Mouse (Mus musculus): Measurements from ENCODE around the gene Cyp3a13.
"Not testable (repeated sequence)": the region's sequence is repeated elsewhere in the genome, so short reads cannot be mapped to it uniquely, and the experiment has no call there.

The Cyp3a13 gene

DNA sequence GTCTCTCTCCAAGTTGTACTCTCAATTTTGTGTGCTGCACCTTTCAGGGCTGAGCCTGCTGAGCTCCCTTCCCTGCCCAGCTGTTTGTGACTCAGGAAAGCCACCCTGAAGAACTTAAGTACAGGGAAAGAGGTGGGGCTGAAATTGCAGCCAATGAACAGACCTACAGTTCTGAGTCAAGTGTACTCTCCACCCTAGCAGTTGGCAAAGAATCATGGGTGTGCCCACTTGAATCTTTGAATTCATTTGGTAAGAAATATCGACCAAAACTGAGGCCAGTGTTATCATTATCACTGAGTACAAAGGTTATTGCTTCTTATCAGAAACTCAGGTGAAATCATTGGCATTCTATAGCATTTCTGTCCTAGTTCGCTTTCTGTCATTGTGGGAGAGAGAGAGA lies at the start of gene Cyp3a13:
Cyp3a13 (minus strand) TSS at position 88 of the 400 bp plus-strand sequence.
- DNase-seq (ENCODE audit: low spot score) = no peak

DNA sequence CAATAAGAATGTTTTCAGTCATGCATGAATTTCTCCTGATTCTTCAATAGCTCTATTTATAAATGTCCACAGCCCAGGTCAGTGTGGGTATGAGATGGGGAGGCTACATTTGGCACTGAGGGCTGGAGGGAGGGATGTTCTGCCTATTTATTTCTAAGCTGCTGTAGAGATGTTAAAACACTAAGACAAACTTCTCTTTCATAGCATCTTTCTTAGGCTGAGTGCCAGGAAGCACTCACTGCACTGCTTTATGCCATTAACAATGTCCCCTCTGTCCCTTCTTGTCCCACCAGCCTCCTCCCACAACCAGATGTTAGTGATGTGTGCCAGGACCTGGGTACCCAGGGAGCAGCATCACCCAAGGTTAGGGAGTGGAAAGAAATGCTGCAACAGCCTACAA lies 45.1 kb upstream of the Cyp3a13 start:
- no peak for DNase-seq (ENCODE audit: low spot score)

DNA sequence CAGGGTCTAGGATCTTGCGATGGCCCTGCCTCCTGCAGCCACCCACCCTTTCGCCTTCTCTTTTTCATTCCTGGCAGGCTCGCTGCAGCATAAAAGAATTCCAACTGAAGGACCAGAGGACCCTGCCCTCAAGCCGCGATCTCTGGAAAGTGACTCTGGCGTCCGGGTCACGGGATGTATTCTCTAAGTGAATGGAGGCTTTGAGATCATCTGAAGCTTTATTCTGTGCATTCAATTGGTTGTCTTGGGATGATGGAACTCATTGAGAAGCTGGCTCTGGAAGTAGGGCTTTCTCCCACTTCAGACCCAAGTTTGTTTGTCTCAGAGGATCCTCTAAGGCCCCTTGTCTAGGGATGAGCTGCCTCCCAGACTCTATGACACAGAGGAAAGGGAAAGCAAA lies 41.5 kb upstream of the Cyp3a13 start, which contains the start of gene Gjc3:
Gjc3 (minus strand) TSS at position 154 of the 400 bp plus-strand sequence.
- no peak for DNase-seq (ENCODE audit: low spot score)

GRCm38 (mm10) chr5:137956404-137956803 lies 35.0 kb upstream of the Cyp3a13 start:
- DNase-seq (ENCODE audit: low spot score) = no peak

DNA sequence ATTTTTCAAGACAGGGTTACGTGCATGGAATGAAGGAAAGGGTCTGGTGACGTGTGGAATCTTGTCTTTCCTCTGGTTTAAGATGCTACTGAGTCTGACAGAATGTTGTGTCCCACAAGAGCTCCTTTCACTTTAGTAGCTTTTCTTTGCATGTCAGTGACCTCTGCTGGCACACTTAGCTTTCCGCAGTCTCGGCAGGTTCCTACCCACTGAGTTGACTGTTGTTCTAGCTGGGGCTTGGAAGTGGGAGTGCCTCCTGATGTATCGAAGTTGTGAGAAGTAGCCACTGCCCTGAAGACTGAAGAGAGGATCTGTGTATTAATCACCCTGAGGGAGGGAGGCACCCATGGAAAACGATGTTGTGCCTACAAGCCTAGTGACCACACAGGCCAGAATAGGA lies 29.8 kb upstream of the Cyp3a13 start:
- peak; percentile 13 for DNase-seq (ENCODE audit: low spot score)

- DNase-seq (ENCODE audit: low spot score) = no peak
Observed at GRCm38 (mm10) chr5:137947303-137947702, 25.9 kb upstream of the Cyp3a13 start.

GRCm38 (mm10) chr5:137943133-137943532 lies 21.7 kb upstream of the Cyp3a13 start:
- DNase-seq (ENCODE audit: low spot score) = no peak

DNA sequence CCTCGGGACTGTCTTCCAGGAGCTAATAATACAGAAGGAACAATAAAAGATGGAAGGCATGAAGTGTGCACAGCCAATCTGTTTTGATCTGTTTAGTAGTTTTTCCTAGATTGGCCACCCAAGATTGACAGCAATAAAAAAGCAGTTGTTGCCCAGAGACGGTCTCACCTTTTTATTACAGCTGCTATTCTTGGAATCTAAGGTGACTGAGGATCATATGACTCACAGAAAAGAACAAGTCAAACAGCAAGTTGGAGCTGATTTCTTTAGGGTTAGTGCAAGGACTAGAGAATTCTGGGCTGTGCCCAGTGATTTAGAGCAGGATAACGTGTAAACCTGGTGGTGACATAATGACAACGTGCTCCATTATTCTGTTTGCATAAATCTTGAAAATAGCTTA lies 19.5 kb upstream of the Cyp3a13 start:
- no peak for DNase-seq (ENCODE audit: low spot score)

GRCm38 (mm10) chr5:137937238-137937637 lies 15.8 kb upstream of the Cyp3a13 start:
- DNase-seq (ENCODE audit: low spot score) = no peak

DNA sequence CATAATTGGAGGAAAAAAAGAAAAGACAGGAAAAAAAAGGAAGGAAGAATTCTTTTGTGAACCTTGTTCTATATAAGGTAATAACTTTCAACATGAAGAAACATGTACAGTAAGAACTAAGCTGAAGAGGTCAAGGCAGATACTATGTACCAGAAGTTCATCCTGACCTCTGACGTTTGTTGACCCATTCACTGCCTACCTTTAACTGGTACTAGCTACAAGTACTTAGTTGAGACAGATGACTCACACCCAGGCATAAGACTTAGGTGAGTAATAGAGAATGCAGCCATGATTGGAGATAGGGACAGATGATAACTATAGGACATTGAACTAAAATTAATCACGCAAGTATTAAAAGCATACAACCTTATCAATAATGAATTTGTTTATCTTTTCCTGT lies 15.1 kb upstream of the Cyp3a13 start:
- DNase-seq (ENCODE audit: low spot score) = no peak

DNA sequence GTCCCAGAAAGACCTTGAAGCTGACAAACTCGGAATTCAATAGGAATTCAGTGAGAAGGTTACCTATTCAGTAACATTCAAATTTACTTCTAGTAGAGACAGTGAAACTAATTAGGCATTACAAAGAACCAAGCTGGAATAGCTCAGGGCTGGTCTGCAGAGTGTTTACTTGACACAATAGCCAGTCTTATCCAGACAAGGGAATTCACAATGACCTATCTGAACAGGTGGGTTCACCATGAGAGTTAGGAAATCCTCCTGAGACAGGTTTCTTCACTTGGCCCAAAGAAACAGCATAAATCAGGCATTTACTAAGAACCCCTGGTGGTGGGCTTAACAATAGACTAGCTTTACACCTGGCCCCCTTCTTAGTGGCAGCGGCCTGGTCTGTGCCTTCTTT lies 12.5 kb upstream of the Cyp3a13 start:
- not testable (repeated sequence) for DNase-seq (ENCODE audit: low spot score)

DNA sequence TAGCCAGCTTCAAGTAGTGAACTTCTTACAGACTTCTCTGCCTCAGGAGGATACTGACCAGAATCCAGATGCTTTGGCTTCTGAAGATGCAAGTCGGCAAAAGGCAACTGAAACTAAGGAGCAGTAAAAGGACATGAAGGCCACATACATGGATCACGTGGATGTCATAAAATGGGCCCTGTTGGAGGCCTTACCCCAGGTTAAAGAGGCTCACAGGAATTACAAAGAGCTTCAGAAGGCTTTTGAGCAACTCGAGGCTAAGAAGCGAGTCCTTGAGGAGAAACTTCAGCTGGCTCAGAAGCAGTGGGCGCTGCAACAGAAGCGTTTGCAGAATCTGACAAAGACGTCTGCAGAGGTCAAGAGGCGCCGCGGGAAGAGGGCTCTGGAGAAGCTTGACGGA lies 7.0 kb upstream of the Cyp3a13 start:
- no peak for DNase-seq (ENCODE audit: low spot score)

GRCm38 (mm10) chr5:137922171-137922570 lies 752 bp upstream of the Cyp3a13 start:
- no peak for DNase-seq (ENCODE audit: low spot score)

- no peak for DNase-seq (ENCODE audit: low spot score)
Observed at GRCm38 (mm10) chr5:137915550-137915949, 5.9 kb downstream of the Cyp3a13 start.

GRCm38 (mm10) chr5:137914508-137914907 lies 6.9 kb downstream of the Cyp3a13 start:
- no peak for DNase-seq (ENCODE audit: low spot score)

- no peak for DNase-seq (ENCODE audit: low spot score)
Observed at GRCm38 (mm10) chr5:137909564-137910262, 11.7 kb downstream of the Cyp3a13 start.

DNA sequence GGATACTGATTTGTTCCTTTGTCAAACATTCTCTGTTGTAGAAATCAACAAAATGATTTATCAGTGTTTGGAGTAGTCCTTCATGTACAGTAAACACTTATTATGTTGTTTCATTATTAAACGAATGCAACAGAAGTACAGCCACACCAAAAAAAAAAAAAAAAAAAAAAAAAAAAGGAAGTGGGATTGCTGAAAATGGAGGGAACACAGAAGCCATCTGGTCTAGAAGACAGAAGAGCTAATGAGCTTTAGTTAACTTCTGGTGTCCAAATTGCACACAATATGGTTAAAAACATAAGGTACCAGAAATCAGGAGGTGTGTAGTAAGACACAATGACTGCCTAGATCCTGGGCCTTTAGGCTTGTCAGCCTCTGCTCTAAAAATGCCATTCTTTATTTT lies 23.6 kb downstream of the Cyp3a13 start:
- no peak for DNase-seq (ENCODE audit: low spot score)

- DNase-seq (ENCODE audit: low spot score) = no peak
Observed at GRCm38 (mm10) chr5:137892954-137893353, 28.5 kb downstream of the Cyp3a13 start.

DNA sequence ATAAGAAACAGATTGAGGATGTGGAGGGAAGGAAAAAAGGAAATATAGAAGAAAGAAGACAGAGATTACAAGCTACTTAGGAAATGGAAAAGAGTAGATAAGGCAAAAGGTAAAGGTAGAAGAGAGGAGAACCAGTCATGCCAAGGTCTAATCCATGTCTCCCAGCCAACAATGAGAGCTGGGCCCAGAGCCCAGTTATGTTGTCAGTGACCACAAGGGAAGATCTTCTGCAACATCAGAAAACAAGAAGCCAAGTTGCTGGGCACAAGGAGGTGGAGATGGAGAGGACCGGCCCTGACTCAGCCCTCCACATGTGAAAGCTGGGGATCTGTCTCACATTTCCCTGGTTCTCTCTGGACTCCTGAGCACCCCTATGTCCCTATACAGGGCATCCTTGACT lies 33.8 kb downstream of the Cyp3a13 start:
- no peak for DNase-seq (ENCODE audit: low spot score)

DNA sequence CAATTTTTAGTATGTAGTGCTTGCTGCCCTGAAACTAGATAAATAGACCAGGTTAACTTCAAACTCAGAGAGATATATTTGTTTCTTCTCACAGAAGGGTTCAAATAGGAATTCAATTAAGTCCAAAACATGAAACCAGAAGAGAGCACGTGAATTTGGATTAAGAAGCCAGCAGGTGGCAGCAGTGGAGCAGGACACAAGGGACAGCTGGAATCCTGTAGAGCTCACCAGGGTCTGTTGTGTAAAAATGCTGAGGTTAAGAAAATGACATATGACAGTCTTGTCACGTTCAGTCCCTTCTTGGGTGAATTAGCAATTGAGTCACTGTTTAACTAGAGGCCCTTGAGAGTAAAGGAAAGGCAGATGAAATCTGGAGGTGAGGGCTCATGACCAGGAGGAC lies 35.5 kb downstream of the Cyp3a13 start:
- DNase-seq (ENCODE audit: low spot score) = peak; percentile 42

- no peak for DNase-seq (ENCODE audit: low spot score)
Observed at GRCm38 (mm10) chr5:137883345-137883744, 38.1 kb downstream of the Cyp3a13 start.

GRCm38 (mm10) chr5:137882922-137883321 lies 38.5 kb downstream of the Cyp3a13 start:
- no peak for DNase-seq (ENCODE audit: low spot score)

DNA sequence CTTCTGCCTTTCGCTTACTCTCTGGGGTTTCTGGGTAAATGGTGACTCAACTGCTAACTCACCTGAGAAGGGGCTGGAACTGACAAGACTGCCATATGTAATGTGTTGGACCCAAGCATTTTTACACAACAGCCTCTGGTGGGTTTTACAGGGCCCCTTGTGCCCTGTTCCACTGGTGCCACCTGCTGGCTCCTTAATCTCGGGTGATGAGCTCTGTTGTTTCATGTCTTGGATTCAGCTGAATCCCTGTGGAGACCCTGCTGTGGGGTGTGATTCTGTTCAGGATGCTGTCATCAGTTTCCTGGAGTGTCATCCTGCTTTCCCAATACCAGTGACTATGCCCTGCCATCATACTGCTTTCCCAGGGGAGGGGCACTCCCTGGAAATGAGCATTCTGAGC lies 43.6 kb downstream of the Cyp3a13 start:
- DNase-seq (ENCODE audit: low spot score) = peak; percentile 12

- no peak for DNase-seq (ENCODE audit: low spot score)
Observed at GRCm38 (mm10) chr5:137875054-137875453, 46.4 kb downstream of the Cyp3a13 start.

Measured in ovary, postnatal 14 days (tissue).